Mouse (Mus musculus) cerebellum, adult (tissue): ENCODE results near the gene Gm21854.
"Not testable (repeated sequence)": the region's sequence is repeated elsewhere in the genome, so short reads cannot be mapped to it uniquely, and the experiment has no call there.

Experiments
- ATAC-seq: cut with Nextera tagmentation; 2 replicates; pipeline ENCODE4 v1.9.2; 2017; ENCODE audit warnings: mild to moderate bottlenecking, moderate library complexity, mixed read lengths; ENCODE audit not compliant: insufficient number of reproducible peaks, low FRiP score, low TSS enrichment

Gene Gm21854

GRCm38 (mm10) chrY:5656686-5657085, at the start of gene Gm21854:
TSS of gene Gm21854 (plus strand) at chrY:5656986.
- ATAC-seq: not testable (repeated sequence)
